Mouse (Mus musculus) 3134 (cell line): Measurements from ENCODE around the gene H2-DMb1.
A peak's percentile ranks its signal among the peaks of the same experiment; 100 is the strongest.

Experiments
- DNase-seq: peaks from one replicate; pipeline ENCODE4 v3.0.0-alpha.2; 2011; ENCODE audit warnings: low spot score; ENCODE audit not compliant: insufficient read length; ENCODE audit errors: extremely low read depth

H2-DMb1 gene

DNA sequence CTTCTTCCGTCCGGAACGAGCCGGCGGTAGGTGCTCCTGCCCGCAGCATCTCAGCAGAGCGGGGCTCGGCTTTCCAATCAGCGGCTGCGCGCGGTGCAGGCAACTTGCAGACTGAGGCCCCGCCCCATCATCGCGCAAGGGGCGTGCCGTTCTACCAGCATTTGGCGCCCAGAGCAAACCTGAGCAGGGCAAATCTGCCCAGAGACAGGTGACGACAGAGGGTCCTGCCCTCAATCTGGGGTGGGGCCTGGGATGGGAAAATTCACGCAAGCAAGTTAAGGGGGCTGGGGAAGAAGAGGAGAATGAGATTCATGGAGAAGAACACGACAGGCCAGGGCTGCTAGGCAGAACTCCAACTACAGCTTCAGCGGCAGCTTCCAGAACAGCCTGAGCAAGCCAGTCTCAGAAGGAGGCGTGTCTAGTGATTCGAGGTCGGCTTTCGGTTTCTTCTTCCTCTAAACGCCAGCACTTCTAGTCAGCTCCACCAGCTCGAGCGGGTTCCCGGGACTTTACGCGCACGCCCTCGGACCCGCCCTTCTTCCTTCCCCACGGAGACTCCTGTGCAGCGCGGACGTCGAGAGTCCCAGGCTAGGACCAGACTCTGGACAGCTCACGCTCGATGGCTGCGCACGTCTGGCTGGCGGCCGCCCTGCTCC lies 34.5 kb downstream of the H2-DMb1 start, which contains the start of the genes Tap1 and Psmb9:
Gene Tap1, plus strand, starts transcription at position 293 of the 656 bp plus-strand sequence.
Gene Psmb9, minus strand, starts transcription at position 504 of the 656 bp plus-strand sequence.
- peak; percentile 93 for DNase-seq

DNA sequence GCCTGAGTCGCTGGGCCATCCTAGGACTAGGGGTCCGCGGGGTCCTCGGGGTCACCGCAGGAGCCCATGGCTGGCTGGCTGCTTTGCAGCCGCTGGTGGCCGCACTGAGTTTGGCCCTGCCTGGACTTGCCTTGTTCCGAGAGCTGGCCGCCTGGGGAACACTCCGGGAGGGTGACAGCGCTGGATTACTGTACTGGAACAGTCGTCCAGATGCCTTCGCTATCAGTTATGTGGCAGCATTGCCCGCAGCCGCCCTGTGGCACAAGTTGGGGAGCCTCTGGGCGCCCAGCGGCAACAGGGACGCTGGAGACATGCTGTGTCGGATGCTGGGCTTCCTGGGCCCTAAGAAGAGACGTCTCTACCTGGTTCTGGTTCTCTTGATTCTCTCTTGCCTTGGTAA lies 35.1 kb downstream of the H2-DMb1 start:
- no peak for DNase-seq

- no peak for DNase-seq
Measured at GRCm38 (mm10) chr17:34188986-34189385, 36.1 kb downstream of the H2-DMb1 start.

- no peak for DNase-seq
Measured at GRCm38 (mm10) chr17:34192852-34193251, 40.0 kb downstream of the H2-DMb1 start.

- DNase-seq = no peak
Measured at GRCm38 (mm10) chr17:34193468-34193867, 40.6 kb downstream of the H2-DMb1 start.

- no peak for DNase-seq
Measured at GRCm38 (mm10) chr17:34194723-34195122, 41.9 kb downstream of the H2-DMb1 start.

DNA sequence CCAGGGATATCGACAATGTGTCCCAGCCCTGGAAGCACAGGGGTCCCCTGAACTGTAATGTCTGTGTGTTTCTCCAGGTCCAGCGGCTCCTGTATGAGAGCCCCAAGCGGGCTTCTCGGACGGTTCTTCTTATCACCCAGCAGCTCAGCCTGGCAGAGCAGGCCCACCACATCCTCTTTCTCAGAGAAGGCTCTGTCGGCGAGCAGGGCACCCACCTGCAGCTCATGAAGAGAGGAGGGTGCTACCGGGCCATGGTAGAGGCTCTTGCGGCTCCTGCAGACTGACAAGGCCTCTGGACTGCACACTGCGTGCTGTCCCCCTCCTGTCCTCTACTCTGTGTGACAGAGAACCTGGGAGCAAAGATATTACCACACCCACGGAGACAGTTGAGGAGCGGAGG lies 43.6 kb downstream of the H2-DMb1 start:
- no peak for DNase-seq

GRCm38 (mm10) chr17:34196941-34197894 lies 44.3 kb downstream of the H2-DMb1 start, which contains the start of gene Psmb8:
TSS of gene Psmb8 (plus strand) at chr17:34197721.
- DNase-seq = peak; percentile 42

- no peak for DNase-seq
Measured at GRCm38 (mm10) chr17:34197904-34198520, 45.1 kb downstream of the H2-DMb1 start.

DNA sequence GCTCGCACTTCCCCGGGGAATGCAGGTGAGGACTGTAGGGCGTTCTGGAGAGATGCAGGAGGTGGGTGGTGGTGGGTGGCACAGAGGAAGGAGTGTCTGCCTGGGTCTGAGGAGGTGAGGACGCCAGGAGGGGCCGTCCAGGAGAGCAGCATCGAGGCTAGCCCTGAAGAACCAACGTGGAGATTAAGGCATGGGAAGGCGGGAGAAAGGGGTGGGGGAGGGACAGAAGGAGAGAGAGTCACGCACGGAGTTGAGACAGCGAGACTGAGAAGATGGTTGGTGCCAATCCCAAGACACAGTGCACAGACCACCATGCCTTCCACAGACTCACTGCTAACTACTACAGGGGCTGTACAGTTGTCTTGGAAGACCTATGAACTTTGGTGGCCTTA lies 45.6 kb downstream of the H2-DMb1 start:
- DNase-seq = no peak

GRCm38 (mm10) chr17:34199050-34199619 lies 46.3 kb downstream of the H2-DMb1 start:
- DNase-seq = no peak

DNA sequence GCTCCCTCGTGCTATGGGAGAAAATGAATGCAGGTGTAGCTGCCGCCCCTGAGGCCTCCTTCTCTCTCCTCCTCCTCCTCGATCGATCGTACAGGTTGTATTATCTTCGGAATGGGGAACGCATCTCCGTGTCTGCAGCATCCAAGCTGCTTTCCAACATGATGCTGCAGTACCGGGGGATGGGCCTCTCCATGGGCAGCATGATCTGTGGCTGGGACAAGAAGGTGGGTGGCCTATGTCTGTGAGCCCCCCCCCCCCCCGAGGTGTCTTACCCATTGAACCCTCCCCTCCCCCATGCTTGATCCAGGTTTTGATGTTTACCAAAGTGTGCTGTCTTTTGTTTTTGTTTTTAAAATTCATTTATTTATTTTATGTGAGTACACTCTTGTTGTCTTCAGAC lies 47.2 kb downstream of the H2-DMb1 start:
- DNase-seq = no peak

DNA sequence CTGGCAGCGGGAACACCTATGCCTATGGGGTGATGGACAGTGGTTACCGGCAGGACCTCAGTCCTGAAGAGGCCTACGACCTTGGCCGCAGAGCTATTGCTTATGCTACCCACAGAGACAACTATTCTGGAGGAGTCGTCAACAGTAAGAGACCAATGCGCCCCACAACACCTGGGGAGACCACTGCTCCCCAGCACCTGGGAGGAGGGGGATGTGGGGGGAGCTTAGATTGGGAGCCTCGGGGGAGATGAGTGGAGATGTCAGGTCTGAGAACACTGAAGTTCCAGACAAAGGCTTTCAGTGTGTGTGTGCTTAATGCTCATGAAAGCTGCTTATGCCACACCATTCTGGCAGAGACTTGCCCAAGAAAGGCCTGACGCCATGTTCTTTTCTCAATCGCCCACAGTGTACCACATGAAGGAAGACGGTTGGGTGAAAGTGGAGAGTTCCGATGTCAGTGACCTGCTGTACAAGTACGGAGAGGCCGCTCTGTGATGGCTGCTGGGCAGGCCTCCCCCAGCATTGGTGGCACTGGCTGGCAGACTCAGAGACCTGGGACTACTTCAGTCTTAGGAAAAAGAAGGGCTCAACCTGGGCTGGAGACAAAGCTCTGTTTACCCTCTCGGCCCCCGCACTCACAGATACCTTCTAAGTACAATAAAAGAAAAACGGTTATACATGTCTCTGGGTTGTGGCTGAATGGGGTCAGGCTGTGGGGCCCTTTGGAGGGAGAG lies 48.1 kb downstream of the H2-DMb1 start:
- no peak for DNase-seq

DNA sequence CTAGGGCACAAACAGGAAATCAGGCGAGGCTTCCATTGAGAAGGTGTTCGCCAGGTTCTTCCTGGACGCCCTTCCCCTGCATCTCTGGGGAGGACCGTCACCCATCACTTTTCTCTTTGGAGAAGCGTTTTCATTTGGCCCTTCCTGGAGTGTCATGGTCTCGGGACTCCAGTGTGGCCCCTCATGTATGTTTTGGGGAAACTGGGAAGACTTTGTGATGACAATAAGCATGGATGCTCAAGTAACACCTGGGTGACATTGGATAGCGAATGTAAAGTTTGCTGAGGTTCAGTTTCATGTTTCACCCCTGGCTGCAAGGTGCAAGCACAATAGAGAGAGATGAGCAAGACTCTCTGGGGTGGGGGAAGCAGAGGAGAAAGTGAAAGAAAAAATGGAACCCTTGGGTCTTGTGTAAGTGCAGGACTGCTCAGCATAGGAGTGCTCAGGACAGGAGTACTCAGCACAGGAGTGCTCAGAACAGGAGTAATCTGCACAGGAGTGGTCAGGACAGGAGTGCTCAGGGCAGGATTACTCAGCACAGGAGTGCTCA lies 48.7 kb downstream of the H2-DMb1 start:
- DNase-seq = no peak

- no peak for DNase-seq
Measured at GRCm38 (mm10) chr17:34202760-34203442, 50.0 kb downstream of the H2-DMb1 start.

- DNase-seq = no peak
Measured at GRCm38 (mm10) chr17:34203444-34203843, 50.6 kb downstream of the H2-DMb1 start, which contains the start of gene Tap2. TSS of gene Tap2 (plus strand) at chr17:34203527.

GRCm38 (mm10) chr17:34204303-34205010 lies 51.6 kb downstream of the H2-DMb1 start:
- DNase-seq = peak; percentile 86

DNA sequence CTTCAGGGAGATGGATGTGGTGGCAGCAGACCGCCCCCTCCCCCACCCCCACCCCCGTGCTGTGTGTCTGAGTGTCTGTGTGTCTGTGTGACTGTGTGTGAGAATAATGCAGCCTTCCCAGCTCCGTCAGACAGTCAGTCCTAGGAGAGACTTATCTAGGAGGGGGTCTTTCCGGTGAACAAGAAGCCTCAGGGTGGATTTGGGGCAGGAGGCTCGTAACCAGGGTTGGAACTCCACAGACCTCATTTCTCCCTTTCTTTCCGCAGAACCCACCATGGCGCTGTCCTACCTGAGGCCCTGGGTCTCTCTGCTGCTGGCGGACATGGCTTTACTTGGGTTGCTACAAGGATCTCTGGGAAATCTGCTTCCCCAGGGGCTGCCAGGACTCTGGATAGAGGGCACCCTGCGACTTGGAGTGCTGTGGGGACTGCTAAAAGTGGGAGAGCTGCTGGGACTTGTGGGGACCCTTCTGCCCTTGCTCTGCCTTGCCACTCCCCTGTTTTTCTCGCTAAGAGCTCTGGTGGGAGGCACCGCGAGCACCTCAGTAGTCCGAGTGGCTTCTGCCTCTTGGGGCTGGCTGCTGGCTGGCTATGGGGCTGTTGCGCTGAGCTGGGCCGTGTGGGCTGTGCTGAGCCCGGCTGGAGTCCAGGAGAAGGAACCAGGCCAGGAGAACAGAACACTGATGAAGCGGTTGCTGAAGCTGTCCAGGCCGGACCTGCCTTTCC lies 52.3 kb downstream of the H2-DMb1 start:
- peak; percentile 61 for DNase-seq
